Mouse (Mus musculus): ENCODE results near the gene Zfp740. TPM values are rescaled to one million over a fixed set of nuclear protein-coding genes. Genes with fewer than 3 reads are reported as not detected.

Gene Zfp740
- total and polyA plus RNA-seq, 3 experiments: 16.2 to 32.8 (median 31.6) TPM

- H3K36me3 ChIP-seq (ENCODE audit: control insufficient read depth, insufficient read depth, low read length): no peaks in the 10 kb centered on the region
- H3K9ac ChIP-seq (ENCODE audit: low read depth, low read length): no peak overlapping the region
- WGBS: 86% methylated on average over 2 of the region's 2 CpGs
- no peak overlapping the region for H3K4me3 ChIP-seq
- H3K27me3 ChIP-seq (ENCODE audit: control insufficient read depth, insufficient read depth, low read length): no peaks in the 10 kb centered on the region
- H3K4me1 ChIP-seq (ENCODE audit: control insufficient read depth, insufficient read depth, low read length): peaks cover 2% of the 10 kb centered on the region; the same call in 1 of the 2 replicates
- no peaks in the 10 kb centered on the region for H3K79me2 ChIP-seq (replicated peaks; ENCODE audit: control insufficient read depth, insufficient read depth, low read length)
- intact Hi-C loops (cut with DNase I): no loop called here
- no peak overlapping the region for H3K27ac ChIP-seq
- no peak for TF ChIP-seq POLR2A (IDR thresholded peaks at IDR 0.05; ENCODE audit: insufficient read depth, low read depth, low read length)
- TF ChIP-seq EP300 (IDR thresholded peaks at IDR 0.05; ENCODE audit: insufficient read depth, low read depth, low read length): no peak
- no peak for TF ChIP-seq CTCF (IDR thresholded peaks at IDR 0.05)
- no peak for DNase-seq
These were observed 60.0 kb downstream of the Zfp740 start for GRCm38 (mm10) chr15:102263037-102263436.

Other genes with a start within 250 kb of the Zfp740 start
- gene Krt78, start 249.0 kb upstream of the Zfp740 start, total RNA-seq (2021): under 1 TPM in 1 of 2 experiments, not detected in 1; 0.08 TPM
- not detected in 2 replicates for gene Krt78, start 249.0 kb upstream of the Zfp740 start, polyA plus RNA-seq (2012; rRNA removed)
- 1 to 10 TPM; 1.7 TPM for gene Krt8, start 198.8 kb upstream of the Zfp740 start, total RNA-seq (2021)
- gene Krt8, start 198.8 kb upstream of the Zfp740 start, polyA plus RNA-seq (2012; rRNA removed): 2.3 and 9.8 TPM in 2 replicates
- gene Krt18, start 175.1 kb upstream of the Zfp740 start, total RNA-seq (2021): 1 to 10 TPM; 2.6 to 2.7 TPM
- 2.7 and 6.7 TPM in 2 replicates for gene Krt18, start 175.1 kb upstream of the Zfp740 start, polyA plus RNA-seq (2012; rRNA removed)
- gene Eif4b, start 129.5 kb upstream of the Zfp740 start, total RNA-seq (2021): 100 to 1,000 TPM; 138 to 177 TPM
- 50.7 and 87.9 TPM in 2 replicates for gene Eif4b, start 129.5 kb upstream of the Zfp740 start, polyA plus RNA-seq (2012; rRNA removed)
- 100 to 1,000 TPM; 114 to 130 TPM for gene Tns2, start 102.8 kb upstream of the Zfp740 start, total RNA-seq (2021)
- 157 and 184 TPM in 2 replicates for gene Tns2, start 102.8 kb upstream of the Zfp740 start, polyA plus RNA-seq (2012; rRNA removed)
- gene Spryd3, start 67.0 kb upstream of the Zfp740 start, total RNA-seq (2021): 10 to 100 TPM; 13.4 to 14.2 TPM
- gene Spryd3, start 67.0 kb upstream of the Zfp740 start, polyA plus RNA-seq (2012; rRNA removed): 23.1 and 24.2 TPM in 2 replicates
- 10 to 100 TPM; 28.9 to 31.7 TPM for gene Igfbp6, start 58.9 kb upstream of the Zfp740 start, total RNA-seq (2021)
- gene Igfbp6, start 58.9 kb upstream of the Zfp740 start, polyA plus RNA-seq (2012; rRNA removed): 47.6 and 56.1 TPM in 2 replicates
- gene Soat2, start 52.7 kb upstream of the Zfp740 start, total RNA-seq (2021): under 1 TPM in 1 of 2 experiments, not detected in 1; 0.09 TPM
- gene Soat2, start 52.7 kb upstream of the Zfp740 start, polyA plus RNA-seq (2012; rRNA removed): 0.12 and 0.16 TPM in 2 replicates
- gene Csad, start 1.5 kb downstream of the Zfp740 start, total RNA-seq (2021): 10 to 100 TPM; 13.1 to 15.6 TPM
- gene Csad, start 1.5 kb downstream of the Zfp740 start, polyA plus RNA-seq (2012; rRNA removed): 33.4 and 42.1 TPM in 2 replicates
- 1 to 10 TPM; 1.5 to 2.0 TPM for gene Itgb7, start 28.7 kb downstream of the Zfp740 start, total RNA-seq (2021)
- gene Itgb7, start 28.7 kb downstream of the Zfp740 start, polyA plus RNA-seq (2012; rRNA removed): 2.4 and 4.6 TPM in 2 replicates
- 10 to 100 TPM; 18.1 to 20.3 TPM for gene Rarg, start 54.3 kb downstream of the Zfp740 start, total RNA-seq (2021)
- gene Rarg, start 54.3 kb downstream of the Zfp740 start, polyA plus RNA-seq (2012; rRNA removed): 19.9 and 26.9 TPM in 2 replicates
- not detected for gene Gm9918, start 67.3 kb downstream of the Zfp740 start, total RNA-seq (2021)
- gene Gm9918, start 67.3 kb downstream of the Zfp740 start, polyA plus RNA-seq (2012; rRNA removed): 0.06 TPM in 1 of 2 replicates, not detected in the other
- gene Mfsd5, start 76.2 kb downstream of the Zfp740 start, total RNA-seq (2021): 10 to 100 TPM; 17.0 to 19.4 TPM
- gene Mfsd5, start 76.2 kb downstream of the Zfp740 start, polyA plus RNA-seq (2012; rRNA removed): 37.8 and 47.9 TPM in 2 replicates
- gene Espl1, start 93.0 kb downstream of the Zfp740 start, total RNA-seq (2021): 1 to 10 TPM; 1.0 to 1.4 TPM
- gene Espl1, start 93.0 kb downstream of the Zfp740 start, polyA plus RNA-seq (2012; rRNA removed): 1.6 and 2.4 TPM in 2 replicates
- 100 to 1,000 TPM; 287 to 351 TPM for gene Pfdn5, start 122.9 kb downstream of the Zfp740 start, total RNA-seq (2021)
- 82.0 and 160 TPM in 2 replicates for gene Pfdn5, start 122.9 kb downstream of the Zfp740 start, polyA plus RNA-seq (2012; rRNA removed)
- 10 to 100 TPM; 19.0 to 24.1 TPM for gene Myg1, start 128.5 kb downstream of the Zfp740 start, total RNA-seq (2021)
- gene Myg1, start 128.5 kb downstream of the Zfp740 start, polyA plus RNA-seq (2012; rRNA removed): 27.8 and 36.7 TPM in 2 replicates
- 10 to 100 TPM; 10.8 to 13.2 TPM for gene Aaas, start 147.5 kb downstream of the Zfp740 start, total RNA-seq (2021)
- 22.1 and 26.2 TPM in 2 replicates for gene Aaas, start 147.5 kb downstream of the Zfp740 start, polyA plus RNA-seq (2012; rRNA removed)
- gene Sp7, start 163.9 kb downstream of the Zfp740 start, total RNA-seq (2021): not detected
- gene Sp7, start 163.9 kb downstream of the Zfp740 start, polyA plus RNA-seq (2012; rRNA removed): 0.06 TPM in 1 of 2 replicates, not detected in the other
- 10 to 100 TPM; 36.5 to 41.5 TPM for gene Sp1, start 202.9 kb downstream of the Zfp740 start, total RNA-seq (2021)
- 9.6 and 17.3 TPM in 2 replicates for gene Sp1, start 202.9 kb downstream of the Zfp740 start, polyA plus RNA-seq (2012; rRNA removed)
- under 1 TPM; 0.36 to 0.60 TPM for gene Amhr2, start 242.1 kb downstream of the Zfp740 start, total RNA-seq (2021)
- gene Amhr2, start 242.1 kb downstream of the Zfp740 start, polyA plus RNA-seq (2012; rRNA removed): 0.31 and 0.44 TPM in 2 replicates

Data from heart, adult 2 months (tissue).